ENCODE assay signal across 8 mouse cellular contexts in genomic region chr11:6547037-6547680, GRCm38 (mm10). TPM values are rescaled to one million over a fixed set of nuclear protein-coding genes. Genes with fewer than 3 reads are reported as not detected.
A peak's percentile ranks its signal among the peaks of the same experiment; 100 is the strongest.
DNase-seq lines count a peak whose midpoint lies in the region; ATAC-seq and TF ChIP-seq lines count a peak whose summit lies in the region.

No protein-coding gene starts in this region.

- H3K9me3 ChIP-seq in E14TG2a.4 (ENCODE audit: low read length): no peaks in the 10 kb centered on the region
- no peaks in the 10 kb centered on the region for H3K9me3 ChIP-seq in forebrain, embryonic 16.5 days (ENCODE audit: control insufficient read depth, low read length)
- no peaks in the 10 kb centered on the region for H3K9me3 ChIP-seq in lung, postnatal 0 days (ENCODE audit: low read length)

- peak; percentile 64 for DNase-seq in cerebellum, adult 11-12 months
- DNase-seq in heart, postnatal 36 days: peak; percentile 77 to 86
- peak; percentile 76 to 87 for DNase-seq in kidney, postnatal 4 days
- DNase-seq in lung, postnatal 0 days (ENCODE audit: low spot score): peak; percentile 77
- DNase-seq in thymus, adult 18-20 months: peak; percentile 62 to 74

- peak overlapping the region; percentile 93 for H3K4me3 ChIP-seq in E14TG2a.4 (replicated peaks; ENCODE audit: low read length)
- H3K4me3 ChIP-seq in forebrain, embryonic 16.5 days (replicated peaks; ENCODE audit: low read length): peak overlapping the region; percentile 96
- H3K4me3 ChIP-seq in lung, postnatal 0 days (ENCODE audit: low read depth, low read length): peak overlapping the region; percentile 70

- peak overlapping the region; percentile 63 for H3K4me2 ChIP-seq in forebrain, embryonic 16.5 days (ENCODE audit: low read length)
- H3K4me2 ChIP-seq in lung, postnatal 0 days (replicated peaks; ENCODE audit: low read depth, low read length): peak overlapping the region; percentile 66

- peak overlapping the region; percentile 96 for H3K27ac ChIP-seq in forebrain, embryonic 16.5 days (ENCODE audit: low read length)
- peak overlapping the region; percentile 99 for H3K27ac ChIP-seq in lung, postnatal 0 days (ENCODE audit: low read length)

- WGBS in forebrain, embryonic 16.5 days: under 1% methylated on average over 22 of the region's 41 CpGs
- WGBS in lung, postnatal 0 days: 1% methylated on average over 16 of the region's 41 CpGs

- peak; percentile 45 for ATAC-seq in forebrain, embryonic 16.5 days
- ATAC-seq in lung, postnatal 0 days: peak; percentile 70
- peak; percentile 18 for ATAC-seq in neutrophil, adult 5-6 weeks (ENCODE audit: extremely low read depth, insufficient number of reproducible peaks, low FRiP score, poor library complexity, severe bottlenecking)

- no peak for TF ChIP-seq CTCF in E14TG2a.4 (conservative IDR thresholded peaks at IDR 0.05; ENCODE audit: low read length)
- TF ChIP-seq CTCF in lung, postnatal 0 days (IDR thresholded peaks at IDR 0.05): peak; percentile 13; the same call in 1 of the 2 replicates

- peaks cover 21% of the 10 kb centered on the region for H3K36me3 ChIP-seq in E14TG2a.4 (ENCODE audit: insufficient read depth, low read length)
- H3K36me3 ChIP-seq in forebrain, embryonic 16.5 days (ENCODE audit: control insufficient read depth, insufficient read depth): no peaks in the 10 kb centered on the region
- no peaks in the 10 kb centered on the region for H3K36me3 ChIP-seq in lung, postnatal 0 days (ENCODE audit: insufficient read depth, low read length)

- no peak for TF ChIP-seq EP300 in lung, postnatal 0 days (IDR thresholded peaks at IDR 0.05)

- H3K4me1 ChIP-seq in E14TG2a.4 (replicated peaks; ENCODE audit: low read depth, low read length): peaks cover 54% of the 10 kb centered on the region
- H3K4me1 ChIP-seq in forebrain, embryonic 16.5 days (replicated peaks; ENCODE audit: control insufficient read depth, insufficient read depth, low read length): peaks cover 14% of the 10 kb centered on the region
- peaks cover 6% of the 10 kb centered on the region; the same call in 1 of the 2 replicates for H3K4me1 ChIP-seq in lung, postnatal 0 days (ENCODE audit: insufficient read depth, low read depth, low read length)

- intact Hi-C loops in heart, postnatal 36 days (cut with DNase I): no loop called here

- H3K27me3 ChIP-seq in E14TG2a.4 (ENCODE audit: insufficient read depth, low read length): no peaks in the 10 kb centered on the region
- no peaks in the 10 kb centered on the region for H3K27me3 ChIP-seq in forebrain, embryonic 16.5 days (replicated peaks; ENCODE audit: control insufficient read depth, insufficient read depth, low read length)
- H3K27me3 ChIP-seq in lung, postnatal 0 days (replicated peaks; ENCODE audit: insufficient read depth, low read length): no peaks in the 10 kb centered on the region

- peak overlapping the region; percentile 86 for H3K9ac ChIP-seq in forebrain, embryonic 16.5 days (replicated peaks; ENCODE audit: low read depth, low read length)
- peak overlapping the region; percentile 84 for H3K9ac ChIP-seq in lung, postnatal 0 days (replicated peaks; ENCODE audit: low read depth)

RNA-seq across cellular contexts. Expression of gene Ccm2, which starts 0.5 kb away (rescaled TPM):
- polyA plus RNA-seq in forebrain, embryonic 16.5 days (2015; fragmentation: Nextera tagmentation; extraction: Ambion mirVana): 101 and 107 TPM in 2 replicates
- total RNA-seq in heart, postnatal 36 days (2021): 10 to 100 TPM; 24.1 to 30.2 TPM
- polyA plus RNA-seq in lung, postnatal 0 days (2015; fragmentation: Nextera tagmentation; extraction: Ambion mirVana): 58.7 and 62.4 TPM in 2 replicates
- total RNA-seq in neutrophil, adult 5-6 weeks (2017): 297 and 309 TPM in 2 replicates

RNA-seq across cellular contexts. Expression of gene Myo1g, which starts 26.4 kb away (rescaled TPM):
- polyA plus RNA-seq in forebrain, embryonic 16.5 days (2015; fragmentation: Nextera tagmentation; extraction: Ambion mirVana): 0.20 and 0.60 TPM in 2 replicates
- 1 to 10 TPM; 1.2 to 2.2 TPM for total RNA-seq in heart, postnatal 36 days (2021)
- 5.7 and 6.2 TPM in 2 replicates for polyA plus RNA-seq in lung, postnatal 0 days (2015; fragmentation: Nextera tagmentation; extraction: Ambion mirVana)
- total RNA-seq in neutrophil, adult 5-6 weeks (2017): 169 and 182 TPM in 2 replicates

RNA-seq across cellular contexts. Expression of gene Nacad, which starts 58.7 kb away (rescaled TPM):
- 62.5 and 71.1 TPM in 2 replicates for polyA plus RNA-seq in forebrain, embryonic 16.5 days (2015; fragmentation: Nextera tagmentation; extraction: Ambion mirVana)
- 1 to 10 TPM in 1 of 2 experiments, under 1 TPM in 1; 0.92 to 1.0 TPM for total RNA-seq in heart, postnatal 36 days (2021)
- polyA plus RNA-seq in lung, postnatal 0 days (2015; fragmentation: Nextera tagmentation; extraction: Ambion mirVana): 1.8 and 3.2 TPM in 2 replicates
- total RNA-seq in neutrophil, adult 5-6 weeks (2017): 0.12 TPM in 2 replicates

Comparison
In these comparisons a context has a peak if more than half of its experiments do, and no peak if none do; other contexts are left out.
1. Peak in every context shown above with its lines: DNase-seq, ATAC-seq, H3K4me3 ChIP-seq and H3K27ac ChIP-seq.
2. ATAC-seq: peak in every context shown above with its lines; median percentile 70 in lung, postnatal 0 days; 45 in forebrain, embryonic 16.5 days; 18 in neutrophil, adult 5-6 weeks.
3. RNA of gene Myo1g, which starts 26.4 kb away (total RNA-seq): 169 to 182 TPM in neutrophil, adult 5-6 weeks; 1.2 to 2.2 TPM in heart, postnatal 36 days; every median in the first group is over 10 times any median in the second.